Mouse (Mus musculus): Measurements from ENCODE around the gene Tbxas1. TPM values are rescaled to one million over a fixed set of nuclear protein-coding genes. Genes with fewer than 3 reads are reported as not detected.

Tbxas1 gene
- polyA plus RNA-seq, 2 experiments: 4.5 to 6.3 TPM

GRCm38 (mm10) chr6:38850715-38851259 is 24.4 kb upstream of the Tbxas1 start:
- no peak overlapping the region for H3K4me2 ChIP-seq (ENCODE audit: low read depth)
- no peak for ATAC-seq (ENCODE audit: insufficient read depth)
- no peak overlapping the region for H3K4me3 ChIP-seq (ENCODE audit: insufficient read depth in 1 of 2, low read depth in 2 of 2, low read length in 2 of 2)
- H3K9me3 ChIP-seq (ENCODE audit: control insufficient read depth, low read length): no peaks in the 10 kb centered on the region
- WGBS (ENCODE audit: insufficient replicate concordance): 57% methylated on average over 6 of the region's 6 CpGs
- peaks cover 3% of the 10 kb centered on the region for H3K36me3 ChIP-seq (replicated peaks; ENCODE audit: control insufficient read depth, insufficient read depth, low read depth)
- peak; percentile 33; the same call in 1 of the 2 replicates for TF ChIP-seq CTCF (IDR thresholded peaks at IDR 0.05; ENCODE audit: low read depth)
- no peak for TF ChIP-seq EP300 (IDR thresholded peaks at IDR 0.05; ENCODE audit: low read depth)
- no peak overlapping the region for H3K9ac ChIP-seq (replicated peaks)
- H3K27me3 ChIP-seq (ENCODE audit: control insufficient read depth, insufficient read depth, low read length): no peaks in the 10 kb centered on the region
- DNase-seq (ENCODE audit: low read depth in 3 of 3, low spot score in 3 of 3): no peak
- H3K27ac ChIP-seq: no peak overlapping the region
- peaks cover 75 to 79% of the 10 kb centered on the region in 2 experiments for H3K4me1 ChIP-seq (replicated peaks; ENCODE audit: control insufficient read depth in 2 of 2, insufficient read depth in 2 of 2, low read length in 1 of 2)

- Histone ChIP-seq H3K4me3 (ENCODE audit: insufficient read depth in 1 of 2, low read depth in 2 of 2, low read length in 2 of 2) (no peak overlapping the region), H3K4me2 (ENCODE audit: low read depth) (peak overlapping the region; percentile 30; the same call in 1 of the 2 replicates), H3K27me3 (ENCODE audit: control insufficient read depth, insufficient read depth, low read length) (no peaks in the 10 kb centered on the region), H3K9ac (replicated peaks) (no peak overlapping the region), H3K9me3 (ENCODE audit: control insufficient read depth, low read length) (no peaks in the 10 kb centered on the region), H3K27ac (no peak overlapping the region), H3K36me3 (replicated peaks; ENCODE audit: control insufficient read depth, insufficient read depth, low read depth) (peaks cover 3% of the 10 kb centered on the region), H3K4me1 (replicated peaks; ENCODE audit: control insufficient read depth in 2 of 2, insufficient read depth in 2 of 2, low read length in 1 of 2) (peaks cover 65 to 73% of the 10 kb centered on the region in 2 experiments)
- WGBS (ENCODE audit: insufficient replicate concordance): 37% methylated on average over 2 of the region's 2 CpGs
- peak; percentile 46; the same call in 1 of the 2 replicates for ATAC-seq (ENCODE audit: insufficient read depth)
- no peak for DNase-seq (ENCODE audit: low read depth in 3 of 3, low spot score in 3 of 3)
- TF ChIP-seq CTCF (IDR thresholded peaks at IDR 0.05; ENCODE audit: low read depth) (no peak), EP300 (IDR thresholded peaks at IDR 0.05; ENCODE audit: low read depth) (peak; percentile 37; the same call in 1 of the 2 replicates)
Measured at GRCm38 (mm10) chr6:38851740-38852139, 23.5 kb upstream of the Tbxas1 start.

- no peak for ATAC-seq (ENCODE audit: insufficient read depth)
- no peak overlapping the region for H3K4me3 ChIP-seq (ENCODE audit: insufficient read depth in 1 of 2, low read depth in 2 of 2, low read length in 2 of 2)
- H3K9ac ChIP-seq (replicated peaks): no peak overlapping the region
- H3K4me2 ChIP-seq (ENCODE audit: low read depth): no peak overlapping the region
- peaks cover 55 to 57% of the 10 kb centered on the region in 2 experiments for H3K4me1 ChIP-seq (replicated peaks; ENCODE audit: control insufficient read depth in 2 of 2, insufficient read depth in 2 of 2, low read length in 1 of 2)
- no peaks in the 10 kb centered on the region for H3K27me3 ChIP-seq (ENCODE audit: control insufficient read depth, insufficient read depth, low read length)
- no peaks in the 10 kb centered on the region for H3K9me3 ChIP-seq (ENCODE audit: control insufficient read depth, low read length)
- 80% methylated on average over 5 of the region's 5 CpGs for WGBS (ENCODE audit: insufficient replicate concordance)
- TF ChIP-seq EP300 (IDR thresholded peaks at IDR 0.05; ENCODE audit: low read depth) (no peak), CTCF (IDR thresholded peaks at IDR 0.05; ENCODE audit: low read depth) (no peak)
- no peak overlapping the region for H3K27ac ChIP-seq
- DNase-seq (ENCODE audit: low read depth in 3 of 3, low spot score in 3 of 3): no peak
- peaks cover 3% of the 10 kb centered on the region for H3K36me3 ChIP-seq (replicated peaks; ENCODE audit: control insufficient read depth, insufficient read depth, low read depth)
Measured at GRCm38 (mm10) chr6:38853561-38853992, 21.6 kb upstream of the Tbxas1 start.

GRCm38 (mm10) chr6:38859819-38860218 is 15.4 kb upstream of the Tbxas1 start:
- no peak overlapping the region for H3K4me3 ChIP-seq (ENCODE audit: insufficient read depth in 1 of 2, low read depth in 2 of 2, low read length in 2 of 2)
- WGBS (ENCODE audit: insufficient replicate concordance): 100% methylated on average over 1 of the region's 1 CpGs
- DNase-seq (ENCODE audit: low read depth in 3 of 3, low spot score in 3 of 3) (no peak), ATAC-seq (ENCODE audit: insufficient read depth) (no peak)
- H3K36me3 ChIP-seq (replicated peaks; ENCODE audit: control insufficient read depth, insufficient read depth, low read depth): peaks cover under 1% of the 10 kb centered on the region; the same call in 1 of the 2 replicates
- H3K9me3 ChIP-seq (ENCODE audit: control insufficient read depth, low read length): no peaks in the 10 kb centered on the region
- no peak overlapping the region for H3K9ac ChIP-seq (replicated peaks)
- no peak overlapping the region for H3K27ac ChIP-seq
- H3K4me1 ChIP-seq (replicated peaks; ENCODE audit: control insufficient read depth in 2 of 2, insufficient read depth in 2 of 2, low read length in 1 of 2): peaks cover 44 to 45% of the 10 kb centered on the region in 2 experiments
- no peak overlapping the region for H3K4me2 ChIP-seq (ENCODE audit: low read depth)
- H3K27me3 ChIP-seq (ENCODE audit: control insufficient read depth, insufficient read depth, low read length): no peaks in the 10 kb centered on the region
- TF ChIP-seq EP300 (IDR thresholded peaks at IDR 0.05; ENCODE audit: low read depth) (no peak), CTCF (IDR thresholded peaks at IDR 0.05; ENCODE audit: low read depth) (no peak)

GRCm38 (mm10) chr6:38860301-38860700 is 14.9 kb upstream of the Tbxas1 start:
- WGBS (ENCODE audit: insufficient replicate concordance): 88% methylated on average over 2 of the region's 2 CpGs
- H3K27me3 ChIP-seq (ENCODE audit: control insufficient read depth, insufficient read depth, low read length): no peaks in the 10 kb centered on the region
- peak overlapping the region; percentile 10 for H3K27ac ChIP-seq
- no peak for TF ChIP-seq EP300 (IDR thresholded peaks at IDR 0.05; ENCODE audit: low read depth)
- TF ChIP-seq CTCF (IDR thresholded peaks at IDR 0.05; ENCODE audit: low read depth): no peak
- peaks cover 5% of the 10 kb centered on the region; the same call in 1 of the 2 replicates for H3K36me3 ChIP-seq (replicated peaks; ENCODE audit: control insufficient read depth, insufficient read depth, low read depth)
- H3K4me2 ChIP-seq (ENCODE audit: low read depth): no peak overlapping the region
- ATAC-seq (ENCODE audit: insufficient read depth) (no peak), DNase-seq (ENCODE audit: low read depth in 3 of 3, low spot score in 3 of 3) (no peak)
- no peaks in the 10 kb centered on the region for H3K9me3 ChIP-seq (ENCODE audit: control insufficient read depth, low read length)
- H3K4me1 ChIP-seq (replicated peaks; ENCODE audit: control insufficient read depth in 2 of 2, insufficient read depth in 2 of 2, low read length in 1 of 2): peaks cover 47 to 49% of the 10 kb centered on the region in 2 experiments
- no peak overlapping the region for H3K4me3 ChIP-seq (ENCODE audit: insufficient read depth in 1 of 2, low read depth in 2 of 2, low read length in 2 of 2)
- no peak overlapping the region for H3K9ac ChIP-seq (replicated peaks)

All from liver, embryonic 14.5 days (tissue).